Mouse (Mus musculus) CH12.LX (cell line): ENCODE results near the gene Galr2.

Source experiments
- CHD1 ChIP-seq: IDR thresholded peaks from 2 replicates; pipeline ENCODE4 v1.6.1; 2012; ENCODE audit warnings: low read depth, low read length, improper control_type of control experiment, inconsistent platforms
- CTCF ChIP-seq, 2 experiments: IDR thresholded peaks in 1 of 2; conservative IDR thresholded peaks in 1 of 2; 2 replicates each; pipeline ENCODE4 v1.5.1; 2011 to 2012; ENCODE audit warnings: low read depth in 2 of 2, low read length in 2 of 2, improper control_type of control experiment in 1 of 2, inconsistent platforms in 1 of 2, mild to moderate bottlenecking in 1 of 2, moderate library complexity in 1 of 2
- E2F4 ChIP-seq: IDR thresholded peaks from 2 replicates; pipeline ENCODE4 v1.6.1; 2011; ENCODE audit warnings: low read depth, low read length, improper control_type of control experiment; ENCODE audit not compliant: insufficient replicate concordance
- EP300 ChIP-seq: IDR thresholded peaks from 2 replicates; pipeline ENCODE4 v1.6.1; 2011; ENCODE audit warnings: low read length, improper control_type of control experiment
- HCFC1 ChIP-seq: IDR thresholded peaks from 2 replicates; pipeline ENCODE4 v1.6.1; 2012; ENCODE audit warnings: low read depth, mild to moderate bottlenecking, inconsistent platforms, low read length, improper control_type of control experiment
- MAZ ChIP-seq: IDR thresholded peaks from 2 replicates; pipeline ENCODE4 v1.6.1; 2012; ENCODE audit warnings: low read depth, mild to moderate bottlenecking, inconsistent platforms, low read length, improper control_type of control experiment, moderate library complexity
- POLR2A ChIP-seq: IDR thresholded peaks from 2 replicates; pipeline ENCODE4 v1.6.1; 2011; ENCODE audit warnings: low read depth, mild to moderate bottlenecking, improper control_type of control experiment, low read length
- RCOR1 ChIP-seq: conservative IDR thresholded peaks from 2 replicates; pipeline ENCODE4 v1.6.1; 2012; ENCODE audit warnings: low read depth, mild to moderate bottlenecking, inconsistent platforms, low read length, improper control_type of control experiment
- TBP ChIP-seq: conservative IDR thresholded peaks from 2 replicates; pipeline ENCODE4 v1.6.1; 2011; ENCODE audit warnings: low read depth, low read length, improper control_type of control experiment
- UBTF ChIP-seq: IDR thresholded peaks from 2 replicates; pipeline ENCODE4 v1.6.1; 2012; ENCODE audit warnings: low read depth, mild to moderate bottlenecking, inconsistent platforms, low read length, improper control_type of control experiment, moderate library complexity
- ZC3H11A ChIP-seq: IDR thresholded peaks from 2 replicates; pipeline ENCODE4 v1.6.1; 2012; ENCODE audit warnings: low read depth, mild to moderate bottlenecking, inconsistent platforms, low read length, improper control_type of control experiment

- TF ChIP-seq CTCF (conservative IDR thresholded peaks at IDR 0.05 in 1 of 2, IDR thresholded peaks at IDR 0.05 in 1 of 2; ENCODE audit: low read depth in 2 of 2, low read length in 2 of 2) (no peak), RCOR1 (no peak), ZC3H11A (no peak), CHD1 (no peak), POLR2A (no peak), MAZ (no peak), UBTF (no peak), TBP (no peak), HCFC1 (no peak), EP300 (no peak), E2F4 (no peak)
Observed at GRCm38 (mm10) chr11:116282912-116283521, 2.3 kb downstream of the Galr2 start.
